Mouse (Mus musculus): ENCODE results near the gene Gins1. TPM values are rescaled to one million over a fixed set of nuclear protein-coding genes. Genes with fewer than 3 reads are reported as not detected.
"Not testable (repeated sequence)": the region's sequence is repeated elsewhere in the genome, so short reads cannot be mapped to it uniquely, and the experiment has no call there.

Gene Gins1
- polyA plus RNA-seq, 1 experiment from 2014 or later, result 54.9 TPM

- H3K4me2 ChIP-seq, result no peak overlapping the region
- ATAC-seq (ENCODE audit: insufficient number of reproducible peaks, insufficient read depth, low FRiP score, low TSS enrichment, low read depth), result no peak
- H3K9me3 ChIP-seq, result no peaks in the 10 kb centered on the region
- H3K27me3 ChIP-seq, result no peaks in the 10 kb centered on the region
- no peak overlapping the region for H3K4me3 ChIP-seq
- 83% methylated on average over 1 of the region's 1 CpGs for WGBS
- H3K9ac ChIP-seq, result no peak overlapping the region
- no peak overlapping the region for H3K27ac ChIP-seq
- peaks cover 4% of the 10 kb centered on the region; the same call in 1 of the 2 replicates for H3K36me3 ChIP-seq
- no peaks in the 10 kb centered on the region for H3K4me1 ChIP-seq
Observed at GRCm38 (mm10) chr2:150885814-150886213, 19.4 kb upstream of the Gins1 start.

- ATAC-seq (ENCODE audit: insufficient number of reproducible peaks, insufficient read depth, low FRiP score, low TSS enrichment, low read depth), result no peak
- Histone ChIP-seq H3K27me3 (no peaks in the 10 kb centered on the region), H3K9ac (no peak overlapping the region)
Observed at GRCm38 (mm10) chr2:150886315-150886714, 18.9 kb upstream of the Gins1 start.

GRCm38 (mm10) chr2:150887370-150887769, 17.8 kb upstream of the Gins1 start:
- H3K4me2 ChIP-seq, result no peak overlapping the region

More at GRCm38 (mm10) chr2:150886315-150886714, 18.9 kb upstream of the Gins1 start:
- Histone ChIP-seq H3K4me2 (no peak overlapping the region), H3K9me3 (no peaks in the 10 kb centered on the region), H3K4me1 (no peaks in the 10 kb centered on the region), H3K27ac (no peak overlapping the region), H3K4me3 (no peak overlapping the region), H3K36me3 (peaks cover 4% of the 10 kb centered on the region; the same call in 1 of the 2 replicates)

GRCm38 (mm10) chr2:150894617-150895267, 10.5 kb upstream of the Gins1 start:
- 86% methylated on average over 2 of the region's 2 CpGs for WGBS
- no peak for ATAC-seq (ENCODE audit: insufficient number of reproducible peaks, insufficient read depth, low FRiP score, low TSS enrichment, low read depth)
- no peaks in the 10 kb centered on the region for H3K4me1 ChIP-seq
- H3K27ac ChIP-seq, result no peak overlapping the region
- H3K27me3 ChIP-seq, result no peaks in the 10 kb centered on the region
- no peak overlapping the region for H3K4me2 ChIP-seq
- no peak overlapping the region for H3K4me3 ChIP-seq
- H3K9me3 ChIP-seq, result no peaks in the 10 kb centered on the region
- H3K36me3 ChIP-seq, result no peaks in the 10 kb centered on the region
- H3K9ac ChIP-seq, result no peak overlapping the region

More at GRCm38 (mm10) chr2:150887370-150887769, 17.8 kb upstream of the Gins1 start:
- Histone ChIP-seq H3K27ac (no peak overlapping the region), H3K4me3 (no peak overlapping the region), H3K36me3 (peaks cover 4% of the 10 kb centered on the region; the same call in 1 of the 2 replicates), H3K27me3 (no peaks in the 10 kb centered on the region), H3K4me1 (no peaks in the 10 kb centered on the region), H3K9ac (no peak overlapping the region), H3K9me3 (no peaks in the 10 kb centered on the region)
- WGBS, result 80% methylated on average over 2 of the region's 2 CpGs
- ATAC-seq (ENCODE audit: insufficient number of reproducible peaks, insufficient read depth, low FRiP score, low TSS enrichment, low read depth), result no peak

- Histone ChIP-seq H3K9ac (no peak overlapping the region), H3K4me1 (no peaks in the 10 kb centered on the region), H3K27ac (no peak overlapping the region), H3K27me3 (no peaks in the 10 kb centered on the region), H3K36me3 (peaks cover 6% of the 10 kb centered on the region; the same call in 1 of the 2 replicates), H3K4me2 (no peak overlapping the region), H3K9me3 (no peaks in the 10 kb centered on the region), H3K4me3 (no peak overlapping the region)
- WGBS, result 79% methylated on average over 7 of the region's 7 CpGs
- no peak for ATAC-seq (ENCODE audit: insufficient number of reproducible peaks, insufficient read depth, low FRiP score, low TSS enrichment, low read depth)
Observed at GRCm38 (mm10) chr2:150895691-150896252, 9.4 kb upstream of the Gins1 start.

- peaks cover 6% of the 10 kb centered on the region; the same call in 1 of the 2 replicates for H3K36me3 ChIP-seq
- ATAC-seq (ENCODE audit: insufficient number of reproducible peaks, insufficient read depth, low FRiP score, low TSS enrichment, low read depth), result no peak
- no peak overlapping the region for H3K4me3 ChIP-seq
- no peak overlapping the region for H3K4me2 ChIP-seq
- H3K27ac ChIP-seq, result no peak overlapping the region
- no peaks in the 10 kb centered on the region for H3K9me3 ChIP-seq
- H3K9ac ChIP-seq, result no peak overlapping the region
- WGBS, result 93% methylated on average over 6 of the region's 6 CpGs
- H3K4me1 ChIP-seq, result peaks cover 18% of the 10 kb centered on the region
- H3K27me3 ChIP-seq, result no peaks in the 10 kb centered on the region
Observed at GRCm38 (mm10) chr2:150900341-150900740, 4.9 kb upstream of the Gins1 start.

GRCm38 (mm10) chr2:150902347-150902746, 2.9 kb upstream of the Gins1 start:
- Histone ChIP-seq H3K27me3 (no peaks in the 10 kb centered on the region), H3K4me1 (peaks cover 18% of the 10 kb centered on the region), H3K27ac (no peak overlapping the region), H3K4me2 (peak overlapping the region; percentile 22; the same call in 1 of the 2 replicates), H3K9me3 (no peaks in the 10 kb centered on the region), H3K36me3 (peaks cover 6% of the 10 kb centered on the region; the same call in 1 of the 2 replicates), H3K9ac (no peak overlapping the region), H3K4me3 (no peak overlapping the region)
- WGBS, result 80% methylated on average over 8 of the region's 8 CpGs
- no peak for ATAC-seq (ENCODE audit: insufficient number of reproducible peaks, insufficient read depth, low FRiP score, low TSS enrichment, low read depth)

GRCm38 (mm10) chr2:150904272-150904935, 796 bp upstream of the Gins1 start, which contains the start of gene Abhd12:
Abhd12 (minus strand) TSS chr2:150904741.
- WGBS, result under 1% methylated on average over 72 of the region's 72 CpGs
- H3K9ac ChIP-seq, result peak within 1 kb of the TSS; percentile 91
- peaks cover 6% of the 10 kb centered on the region; the same call in 1 of the 2 replicates for H3K36me3 ChIP-seq
- H3K4me3 ChIP-seq, result peak within 1 kb of the TSS; percentile 94
- H3K9me3 ChIP-seq, result no peaks in the 10 kb centered on the region
- peak within 1 kb of the TSS; percentile 87 for H3K4me2 ChIP-seq
- H3K27me3 ChIP-seq, result no peaks in the 10 kb centered on the region
- peak; percentile 96 for ATAC-seq (ENCODE audit: insufficient number of reproducible peaks, insufficient read depth, low FRiP score, low TSS enrichment, low read depth)
- peak within 1 kb of the TSS; percentile 87 for H3K27ac ChIP-seq
- H3K4me1 ChIP-seq, result peaks cover 18% of the 10 kb centered on the region

DNA sequence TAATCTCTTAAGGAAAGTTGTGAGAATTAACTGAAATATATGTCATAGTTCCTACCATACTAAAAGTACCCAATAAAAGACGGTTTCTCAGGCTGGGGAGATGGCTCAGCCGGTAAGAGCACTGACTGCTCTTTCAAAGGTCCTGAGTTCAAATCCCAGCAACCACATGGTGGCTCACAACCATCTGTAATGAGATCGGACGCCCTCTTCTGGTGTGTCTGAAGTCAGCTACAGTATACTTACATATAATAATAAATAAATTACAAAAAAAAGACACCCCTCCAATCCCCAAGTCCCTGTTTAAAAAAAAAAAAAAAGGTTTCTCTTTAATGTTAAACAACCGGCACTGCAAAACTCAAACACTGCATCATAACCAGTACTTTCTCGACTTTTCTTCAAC, 3.7 kb downstream of the Gins1 start:
- Histone ChIP-seq H3K4me3 (peak overlapping the region; percentile 70), H3K9ac (0 out of 2 replicates have a peak overlapping the region, but pooled peaks have one; percentile 78), H3K4me2 (peak overlapping the region; percentile 70), H3K27ac (peak overlapping the region; percentile 91; the same call in 1 of the 2 replicates)
- H3K9me3 ChIP-seq; H3K36me3 ChIP-seq; H3K4me1 ChIP-seq; ATAC-seq (ENCODE audit: insufficient number of reproducible peaks, insufficient read depth, low FRiP score, low TSS enrichment, low read depth); H3K27me3 ChIP-seq: not testable (repeated sequence)
- 51% methylated on average over 6 of the region's 6 CpGs for WGBS

- Histone ChIP-seq H3K9ac (peak overlapping the region; percentile 78), H3K9me3 (no peaks in the 10 kb centered on the region), H3K36me3 (no peaks in the 10 kb centered on the region), H3K27me3 (no peaks in the 10 kb centered on the region), H3K4me3 (peak overlapping the region; percentile 70), H3K4me2 (peak overlapping the region; percentile 70), H3K4me1 (no peaks in the 10 kb centered on the region; the same call in 1 of the 2 replicates), H3K27ac (peak overlapping the region; percentile 91)
- WGBS, result under 1% methylated on average over 35 of the region's 35 CpGs
- peak; percentile 90 for ATAC-seq (ENCODE audit: insufficient number of reproducible peaks, insufficient read depth, low FRiP score, low TSS enrichment, low read depth)
Observed at GRCm38 (mm10) chr2:150909429-150910039, 4.3 kb downstream of the Gins1 start.

DNA sequence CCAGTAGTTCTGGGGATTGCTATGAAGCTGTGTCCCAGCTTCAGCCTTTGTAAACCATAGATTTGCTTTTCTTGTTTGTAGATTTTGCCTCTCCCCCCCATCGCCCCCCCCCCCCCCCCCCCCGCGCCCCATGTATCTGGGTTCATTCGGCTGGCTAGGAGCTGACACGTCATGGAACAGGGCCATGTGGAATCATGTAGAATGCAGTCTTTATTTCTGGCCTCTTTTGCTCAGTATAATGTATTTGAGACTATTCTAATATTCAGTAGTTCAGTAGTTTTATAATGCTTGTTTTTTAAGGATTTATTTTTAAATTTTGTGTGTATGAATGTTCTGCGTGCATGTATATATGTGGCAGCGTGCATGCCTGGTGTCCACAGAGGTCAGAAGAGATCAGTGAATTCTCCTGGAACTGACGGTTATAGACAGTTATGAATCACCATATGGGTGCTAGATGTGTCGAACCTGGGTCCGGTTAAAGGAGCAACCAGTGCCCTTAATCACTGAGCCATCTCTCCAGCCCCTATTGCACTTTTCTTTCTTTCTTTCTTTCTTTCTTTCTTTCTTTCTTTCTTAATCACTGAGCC, 5.2 kb downstream of the Gins1 start:
- Histone ChIP-seq H3K4me1 (no peaks in the 10 kb centered on the region; the same call in 1 of the 2 replicates), H3K36me3 (no peaks in the 10 kb centered on the region), H3K9me3 (no peaks in the 10 kb centered on the region), H3K4me3 (peak overlapping the region; percentile 70), H3K27ac (peak overlapping the region; percentile 91), H3K4me2 (peak overlapping the region; percentile 70), H3K27me3 (no peaks in the 10 kb centered on the region), H3K9ac (peak overlapping the region; percentile 78)
- no peak for ATAC-seq (ENCODE audit: insufficient number of reproducible peaks, insufficient read depth, low FRiP score, low TSS enrichment, low read depth)
- 34% methylated on average over 8 of the region's 10 CpGs for WGBS
